Mouse (Mus musculus) kidney, postnatal 0 days (tissue): Measurements from ENCODE around the gene Tmem117. TPM values are rescaled to one million over a fixed set of nuclear protein-coding genes. Genes with fewer than 3 reads are reported as not detected.
A peak's percentile ranks its signal among the peaks of the same experiment; 100 is the strongest.

Experiments used
- ATAC-seq: fragments of 200-750 bp; cut with Nextera tagmentation; replicated peaks from 2 replicates; pipeline ENCODE4 v1.8.0; 2017; ENCODE audit warnings: low read depth, moderate number of reproducible peaks, moderate TSS enrichment, moderate library complexity; ENCODE audit not compliant: low FRiP score
- DNase-seq: peaks from one replicate; pipeline ENCODE4 v3.0.0-alpha.2; 2016; ENCODE audit warnings: low spot score
- H3K27ac ChIP-seq: fragments of 300-500 bp; sonication (generic); 2 replicates; pipeline ENCODE4 v1.5.1; 2014; ENCODE audit warnings: mild to moderate bottlenecking
- H3K27me3 ChIP-seq: fragments of 300-500 bp; sonication (generic); 2 replicates; pipeline ENCODE4 v1.6.1; 2014; ENCODE audit warnings: low read length, mixed read lengths; ENCODE audit not compliant: insufficient read depth
- H3K36me3 ChIP-seq: fragments of 300-500 bp; sonication (generic); 2 replicates; pipeline ENCODE4 v1.6.1; 2014; ENCODE audit warnings: low read length, mixed read lengths; ENCODE audit not compliant: insufficient read depth
- H3K4me1 ChIP-seq: fragments of 300-500 bp; sonication (generic); replicated peaks from 2 replicates; pipeline ENCODE4 v1.6.1; 2014; ENCODE audit warnings: antibody characterized with exemption, low read length, mixed read lengths; ENCODE audit not compliant: insufficient read depth
- H3K4me2 ChIP-seq: fragments of 300-500 bp; sonication (generic); 2 replicates; pipeline ENCODE4 v1.6.1; 2014; ENCODE audit warnings: mild to moderate bottlenecking, low read length, moderate library complexity, mixed read lengths
- H3K4me3 ChIP-seq: fragments of 300-500 bp; sonication (generic); replicated peaks from 2 replicates; pipeline ENCODE4 v1.5.1; 2014; ENCODE audit warnings: low read depth, low read length
- H3K9ac ChIP-seq: fragments of 300-500 bp; sonication (generic); 2 replicates; pipeline ENCODE4 v1.6.1; 2014; ENCODE audit warnings: low read depth, low read length
- H3K9me3 ChIP-seq: fragments of 300-500 bp; sonication (generic); replicated peaks from 2 replicates; pipeline ENCODE4 v1.6.1; 2016; ENCODE audit warnings: low read length, inconsistent platforms, mixed read lengths
- CTCF ChIP-seq: IDR thresholded peaks from 2 replicates; pipeline ENCODE4 v1.5.1; 2016; ENCODE audit warnings: antibody characterized with exemption, low read depth, mild to moderate bottlenecking, moderate library complexity
- WGBS: fragments of 180-500 bp; shearing (Covaris S2); extraction: QIAGEN DNeasy Blood & Tissue Kit; methylation state at CpG from one replicate; pipeline ENCODE4 v1.1.7; 2014; 5-methylcytosine and 5-hydroxymethylcytosine counted together
- polyA plus RNA-seq: library from polyadenylated mRNA; unstranded; fragments of >200 nt; fragmentation: Nextera tagmentation; extraction: Ambion mirVana; gene quantifications from 2 replicates; pipeline ENCODE4 v1.2.1, GENCODE M21; 2015

Gene Tmem117
- polyA plus RNA-seq, 1 experiment from 2014 or later: 24.3 TPM

- Histone ChIP-seq H3K36me3 (no peaks in the 10 kb centered on the region), H3K9me3 (no peaks in the 10 kb centered on the region), H3K4me3 (no peak overlapping the region), H3K27me3 (no peaks in the 10 kb centered on the region), H3K9ac (no peak overlapping the region), H3K27ac (no peak overlapping the region), H3K4me1 (0 out of 2 replicates have a peak, but pooled peaks cover 5% of the 10 kb centered on the region), H3K4me2 (no peak overlapping the region)
- no peak for DNase-seq
- no peak for ATAC-seq
- no peak for TF ChIP-seq CTCF
- 95% methylated on average over 19 of the region's 19 CpGs for WGBS
Observed at GRCm38 (mm10) chr15:94771691-94772090, 142.7 kb downstream of the Tmem117 start.

- no peaks in the 10 kb centered on the region for H3K36me3 ChIP-seq
- 0 out of 2 replicates have a peak, but pooled peaks cover 6% of the 10 kb centered on the region for H3K4me1 ChIP-seq
- no peak overlapping the region for H3K9ac ChIP-seq
- no peak for TF ChIP-seq CTCF
- ATAC-seq: no peak
- H3K27ac ChIP-seq: no peak overlapping the region
- no peaks in the 10 kb centered on the region for H3K27me3 ChIP-seq
- WGBS: 31% methylated on average over 17 of the region's 17 CpGs
- no peaks in the 10 kb centered on the region for H3K9me3 ChIP-seq
- DNase-seq: peak; percentile 41
- peak overlapping the region; percentile 18; the same call in 1 of the 2 replicates for H3K4me2 ChIP-seq
- H3K4me3 ChIP-seq: no peak overlapping the region
Observed at GRCm38 (mm10) chr15:94776119-94777069, 147.4 kb downstream of the Tmem117 start.

GRCm38 (mm10) chr15:94781556-94781955 lies 152.5 kb downstream of the Tmem117 start:
- Histone ChIP-seq H3K27me3 (no peaks in the 10 kb centered on the region), H3K9ac (no peak overlapping the region), H3K9me3 (no peaks in the 10 kb centered on the region), H3K36me3 (no peaks in the 10 kb centered on the region), H3K27ac (no peak overlapping the region), H3K4me1 (0 out of 2 replicates have a peak, but pooled peaks cover 2% of the 10 kb centered on the region), H3K4me2 (no peak overlapping the region), H3K4me3 (no peak overlapping the region)
- WGBS: 23% methylated on average over 1 of the region's 1 CpGs
- DNase-seq (peak; percentile 44), ATAC-seq (no peak)
- TF ChIP-seq CTCF: no peak

GRCm38 (mm10) chr15:94793455-94793854 lies 164.4 kb downstream of the Tmem117 start:
- DNase-seq (peak; percentile 66), ATAC-seq (no peak)
- H3K9ac ChIP-seq: no peak overlapping the region
- WGBS: 31% methylated on average over 8 of the region's 8 CpGs
- no peaks in the 10 kb centered on the region for H3K36me3 ChIP-seq
- H3K27ac ChIP-seq: no peak overlapping the region
- no peaks in the 10 kb centered on the region for H3K9me3 ChIP-seq
- no peak overlapping the region for H3K4me3 ChIP-seq
- no peaks in the 10 kb centered on the region for H3K27me3 ChIP-seq
- TF ChIP-seq CTCF: no peak
- no peak overlapping the region for H3K4me2 ChIP-seq
- H3K4me1 ChIP-seq: no peaks in the 10 kb centered on the region

- Histone ChIP-seq H3K4me3 (no peak overlapping the region), H3K4me2 (no peak overlapping the region), H3K4me1 (no peaks in the 10 kb centered on the region), H3K36me3 (no peaks in the 10 kb centered on the region), H3K9ac (no peak overlapping the region), H3K27ac (no peak overlapping the region), H3K9me3 (no peaks in the 10 kb centered on the region), H3K27me3 (no peaks in the 10 kb centered on the region)
- no peak for DNase-seq
- TF ChIP-seq CTCF: no peak
- ATAC-seq: no peak
- WGBS: 47% methylated on average over 4 of the region's 4 CpGs
Observed at GRCm38 (mm10) chr15:94795484-94795883, 166.5 kb downstream of the Tmem117 start.

GRCm38 (mm10) chr15:94798236-94798635 lies 169.2 kb downstream of the Tmem117 start:
- Histone ChIP-seq H3K4me1 (no peaks in the 10 kb centered on the region), H3K27me3 (no peaks in the 10 kb centered on the region), H3K9ac (no peak overlapping the region), H3K4me3 (no peak overlapping the region), H3K9me3 (no peaks in the 10 kb centered on the region), H3K4me2 (no peak overlapping the region), H3K36me3 (no peaks in the 10 kb centered on the region), H3K27ac (no peak overlapping the region)
- no peak for ATAC-seq
- WGBS: 37% methylated on average over 3 of the region's 3 CpGs
- no peak for DNase-seq
- TF ChIP-seq CTCF: no peak
